Mouse (Mus musculus) lung, adult 2 months (tissue): ENCODE measurements around the gene Ceacam16. TPM values are rescaled to one million over a fixed set of nuclear protein-coding genes. Genes with fewer than 3 reads are reported as not detected.

Experiments
- DNase-seq: peaks from one replicate; pipeline ENCODE4 v3.0.0; 2022
- H3K4me1 ChIP-seq: fragments of 200-500 bp; 2 replicates; pipeline ENCODE4 v1.6.1; 2011; ENCODE audit warnings: low read length; ENCODE audit not compliant: control insufficient read depth, insufficient read depth
- H3K4me3 ChIP-seq: fragments of 200-500 bp; replicated peaks from 2 replicates; pipeline ENCODE3; 2011; ENCODE audit warnings: low read depth, mild to moderate bottlenecking, control low read depth, low read length; ENCODE audit errors: extremely low read depth
- CTCF ChIP-seq: fragments of 200-500 bp; IDR thresholded peaks from 2 replicates; pipeline ENCODE4 v1.5.1; 2011; ENCODE audit warnings: mild to moderate bottlenecking, low read length, control low read depth; ENCODE audit not compliant: insufficient read depth
- POLR2A ChIP-seq: fragments of 200-500 bp; IDR thresholded peaks from 2 replicates; pipeline ENCODE4 v1.6.1; 2011; ENCODE audit warnings: low read depth, mild to moderate bottlenecking, control low read depth, low read length, borderline replicate concordance; ENCODE audit errors: extremely low read depth
- WGBS: fragments of 180-500 bp; shearing (Covaris S2); methylation state at CpG from one replicate; pipeline ENCODE4 v1.1.7; 2018; 5-methylcytosine and 5-hydroxymethylcytosine counted together
- polyA plus RNA-seq: library from polyadenylated mRNA; depleted of rRNA; stranded (reverse); fragments of >200 nt; gene quantifications from 2 replicates; pipeline ENCODE4 v1.2.3, GENCODE M21; 2012

Gene Ceacam16
- polyA plus RNA-seq, 1 experiment = 0.90 TPM

DNA sequence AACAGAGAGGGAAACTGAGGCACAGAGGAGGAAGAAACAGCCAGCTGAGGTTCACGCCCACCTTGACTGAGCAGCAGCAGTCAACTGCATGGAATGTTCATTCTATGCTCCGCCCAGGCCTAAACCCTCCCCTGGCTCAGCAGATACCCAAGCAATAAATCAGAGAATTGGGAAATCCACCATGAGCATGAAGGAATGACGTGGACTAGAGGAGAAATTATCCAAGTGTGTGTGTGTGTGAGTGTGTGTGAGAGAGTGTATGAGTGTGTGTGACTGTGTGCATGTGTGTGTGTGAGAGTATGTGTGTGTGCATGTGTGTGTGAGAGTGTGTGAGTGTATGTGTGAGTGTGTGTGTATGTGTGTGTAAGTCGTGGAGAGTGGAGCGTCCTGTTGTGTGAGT is 42.7 kb downstream of the Ceacam16 start:
- H3K4me3 ChIP-seq = no peak overlapping the region
- peaks cover 17% of the 10 kb centered on the region for H3K4me1 ChIP-seq
- DNase-seq = no peak
- TF ChIP-seq POLR2A (no peak), CTCF (no peak)
- WGBS = 50% methylated on average over 5 of the region's 5 CpGs

DNA sequence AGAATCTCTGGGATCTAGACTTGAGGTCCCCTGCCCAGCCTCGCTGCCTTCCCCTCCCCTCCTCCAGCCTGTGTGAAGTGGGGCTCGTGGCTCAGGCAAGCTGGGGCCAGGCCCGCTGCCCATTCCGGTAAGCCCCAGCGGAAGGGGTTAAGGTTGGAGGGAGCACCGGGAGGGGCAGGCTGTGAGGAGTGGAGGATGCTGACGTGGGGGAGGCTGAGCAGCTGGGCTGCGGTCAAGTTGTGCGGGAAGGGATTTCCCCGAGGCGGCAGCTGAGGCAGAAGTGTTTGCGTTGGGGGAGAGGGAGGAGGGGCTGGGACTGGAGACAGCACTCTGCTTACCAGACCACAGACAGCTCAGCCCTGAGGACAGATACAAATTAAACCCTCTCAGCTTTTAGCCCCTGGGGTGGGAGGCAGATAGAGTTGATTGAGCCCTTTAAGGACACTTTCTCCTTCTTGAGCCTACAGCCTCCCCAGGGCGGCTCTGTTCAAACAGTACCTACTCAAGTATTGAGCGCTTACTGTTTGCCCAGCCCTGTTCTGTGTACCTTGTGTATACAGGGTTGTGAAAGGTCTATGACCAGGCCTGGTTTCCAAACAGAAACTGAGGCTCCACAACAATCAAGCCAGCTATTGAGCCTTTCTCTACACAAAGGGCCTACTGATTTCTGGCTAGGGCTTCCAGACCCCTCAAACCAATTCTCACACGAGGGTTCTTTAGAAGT is 43.6 kb downstream of the Ceacam16 start:
- TF ChIP-seq CTCF (no peak), POLR2A (peak; percentile 3; the same call in 1 of the 2 replicates)
- 16% methylated on average over 15 of the region's 15 CpGs for WGBS
- peaks cover 10% of the 10 kb centered on the region for H3K4me1 ChIP-seq
- H3K4me3 ChIP-seq = peak overlapping the region; percentile 69
- peak; percentile 84 for DNase-seq

DNA sequence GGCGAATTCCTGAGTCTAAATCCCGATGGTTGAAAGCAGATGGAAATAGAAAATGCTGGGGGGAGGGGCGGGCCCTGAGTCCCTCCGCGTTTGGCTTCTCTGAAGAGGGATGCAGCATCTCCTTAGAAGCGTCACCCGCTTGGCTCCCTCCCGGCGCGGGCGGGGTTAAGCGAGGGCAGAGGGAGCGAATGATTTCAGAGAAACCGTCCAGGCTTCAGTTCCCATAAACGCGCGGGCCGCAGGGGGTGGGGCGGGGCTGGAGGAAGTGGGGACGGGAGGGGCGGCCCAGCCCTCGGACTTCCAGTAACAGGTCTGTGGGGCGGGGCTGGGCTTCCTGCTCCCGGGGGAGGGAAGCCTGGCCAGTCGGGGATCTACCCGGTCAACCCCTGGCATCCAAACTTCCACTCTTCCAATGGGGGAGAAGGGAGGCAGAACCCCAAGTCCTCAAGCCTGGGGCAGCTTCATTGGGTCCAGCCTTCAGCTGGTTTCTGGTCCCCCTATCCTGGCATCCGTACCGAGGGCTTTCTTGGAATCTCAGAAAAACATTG is 44.8 kb downstream of the Ceacam16 start:
- WGBS = 1% methylated on average over 28 of the region's 28 CpGs
- peak; percentile 85 for DNase-seq
- peaks cover 10% of the 10 kb centered on the region for H3K4me1 ChIP-seq
- TF ChIP-seq CTCF (no peak), POLR2A (peak; percentile 81; the same call in 1 of the 2 replicates)
- H3K4me3 ChIP-seq = peak overlapping the region; percentile 69

DNA sequence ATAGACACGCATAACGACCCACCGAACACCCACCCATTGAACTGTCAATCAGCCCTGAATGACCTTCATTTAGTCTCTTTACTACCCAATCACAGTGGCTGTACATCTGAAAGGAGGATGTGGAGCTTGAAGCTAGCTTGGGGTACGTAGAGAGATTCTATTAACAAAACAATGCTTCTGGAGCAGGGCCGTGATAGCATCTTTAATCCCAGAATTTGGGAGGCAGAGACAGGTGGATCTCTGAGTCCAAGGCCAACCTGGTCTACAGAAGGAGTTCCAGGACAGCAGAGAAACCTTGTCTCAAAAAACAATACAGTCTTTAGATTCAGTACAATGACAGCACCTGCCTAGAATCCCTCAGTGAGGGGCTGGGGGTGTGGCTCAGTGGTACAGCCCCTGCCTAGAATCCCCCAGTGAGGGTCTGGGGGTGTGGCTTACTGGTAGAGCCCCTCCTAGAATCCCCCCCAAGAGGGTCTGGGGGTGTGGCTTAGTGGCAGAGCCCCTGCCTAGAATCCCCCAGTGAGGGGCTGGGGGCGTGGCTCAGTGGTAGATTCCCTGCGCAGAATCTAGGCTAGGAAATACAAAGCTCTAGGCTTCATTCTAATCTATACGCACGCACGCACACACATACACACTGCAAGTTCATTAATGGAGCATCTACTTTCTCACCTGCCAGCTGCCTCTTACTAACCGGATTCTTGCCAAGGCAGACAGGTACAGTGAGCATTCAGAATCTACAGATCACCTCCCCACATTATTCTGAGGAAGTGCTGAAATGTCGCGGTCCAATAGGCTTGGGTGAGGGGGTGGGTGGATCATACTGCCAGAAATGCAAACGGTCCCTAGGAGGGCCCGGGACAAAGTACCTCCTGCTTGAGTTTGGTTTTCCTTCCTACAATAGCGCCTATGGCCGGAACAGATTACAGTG is 45.5 kb downstream of the Ceacam16 start:
- TF ChIP-seq CTCF (no peak), POLR2A (no peak)
- H3K4me1 ChIP-seq = peaks cover 10% of the 10 kb centered on the region
- no peak for DNase-seq
- peak overlapping the region; percentile 49 for H3K4me3 ChIP-seq
- 40% methylated on average over 17 of the region's 17 CpGs for WGBS

DNA sequence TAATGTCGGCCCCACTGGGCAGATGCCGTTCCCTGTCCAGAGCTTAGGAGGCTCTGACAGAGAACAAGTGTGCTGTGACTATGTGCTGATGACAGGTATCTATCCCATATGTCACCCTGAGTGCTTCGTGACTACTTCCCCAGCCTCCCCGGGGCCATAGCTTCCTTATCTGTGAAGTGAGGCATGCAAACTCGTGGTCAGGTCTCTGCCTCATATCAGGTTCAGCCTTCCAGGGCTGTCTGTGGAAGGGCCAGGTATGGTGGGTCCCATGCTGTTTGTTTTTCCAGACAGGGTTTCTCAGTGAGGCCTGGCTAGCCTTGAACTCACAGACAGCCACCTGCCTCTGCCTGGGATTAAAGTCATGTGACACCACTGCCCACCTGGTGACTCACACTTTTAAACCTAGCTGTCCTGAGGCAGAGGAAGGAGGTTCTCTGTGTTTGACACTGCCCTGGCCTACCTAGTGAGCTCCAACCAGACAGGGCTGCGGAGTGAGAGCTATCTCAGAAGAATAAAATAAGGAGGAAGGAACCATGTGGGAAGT is 47.4 kb downstream of the Ceacam16 start:
- 74% methylated on average over 6 of the region's 6 CpGs for WGBS
- DNase-seq = no peak
- no peak for TF ChIP-seq POLR2A
- no peak for TF ChIP-seq CTCF
- no peak overlapping the region for H3K4me3 ChIP-seq
- peaks cover 6% of the 10 kb centered on the region for H3K4me1 ChIP-seq

DNA sequence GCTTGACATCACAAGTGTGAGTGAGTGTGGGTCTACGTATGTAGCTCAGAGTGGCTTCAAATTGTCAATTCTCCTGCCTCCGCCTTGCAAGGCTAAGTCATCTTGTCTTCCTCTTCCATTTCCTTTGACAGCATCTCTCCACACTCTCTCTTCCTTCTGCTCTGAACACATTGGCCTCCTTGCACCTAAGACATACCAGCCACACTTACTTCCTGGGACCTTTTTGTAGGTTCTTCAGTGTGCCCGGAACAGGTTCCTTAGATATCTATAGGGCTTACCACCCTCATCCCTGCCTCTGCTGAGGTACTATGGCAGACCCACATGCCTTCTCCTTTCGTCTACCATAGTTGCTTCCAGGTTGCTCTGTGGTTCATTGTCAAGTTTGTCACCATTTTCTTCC is 47.9 kb downstream of the Ceacam16 start:
- no peak for DNase-seq
- WGBS = 94% methylated on average over 4 of the region's 4 CpGs
- Histone ChIP-seq H3K4me3 (no peak overlapping the region), H3K4me1 (peaks cover 6% of the 10 kb centered on the region)
- TF ChIP-seq CTCF (no peak), POLR2A (no peak)

DNA sequence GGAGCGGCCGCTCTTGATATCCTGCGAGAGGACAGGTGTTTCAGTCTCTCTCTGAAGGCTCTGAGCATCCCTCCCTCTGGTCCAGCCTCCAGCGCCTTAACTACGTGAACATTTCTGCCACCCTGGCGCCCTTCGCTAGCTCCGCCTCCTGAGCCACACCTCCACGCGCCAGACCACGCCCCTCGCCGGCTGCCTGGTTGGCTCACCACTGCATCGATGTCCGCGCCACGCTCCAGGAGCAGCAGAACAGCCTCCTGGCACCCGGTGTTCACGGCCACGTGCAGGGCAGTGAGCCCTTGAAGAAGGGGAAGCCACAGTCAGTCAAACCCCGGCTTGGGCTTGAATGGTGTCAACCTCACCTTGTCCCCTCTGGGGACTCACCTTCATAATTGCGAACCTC is 50.0 kb downstream of the Ceacam16 start:
- peaks cover 3% of the 10 kb centered on the region; the same call in 1 of the 2 replicates for H3K4me1 ChIP-seq
- WGBS = 42% methylated on average over 22 of the region's 22 CpGs
- H3K4me3 ChIP-seq = no peak overlapping the region
- no peak for TF ChIP-seq POLR2A
- TF ChIP-seq CTCF = no peak
- peak; percentile 74 for DNase-seq

DNA sequence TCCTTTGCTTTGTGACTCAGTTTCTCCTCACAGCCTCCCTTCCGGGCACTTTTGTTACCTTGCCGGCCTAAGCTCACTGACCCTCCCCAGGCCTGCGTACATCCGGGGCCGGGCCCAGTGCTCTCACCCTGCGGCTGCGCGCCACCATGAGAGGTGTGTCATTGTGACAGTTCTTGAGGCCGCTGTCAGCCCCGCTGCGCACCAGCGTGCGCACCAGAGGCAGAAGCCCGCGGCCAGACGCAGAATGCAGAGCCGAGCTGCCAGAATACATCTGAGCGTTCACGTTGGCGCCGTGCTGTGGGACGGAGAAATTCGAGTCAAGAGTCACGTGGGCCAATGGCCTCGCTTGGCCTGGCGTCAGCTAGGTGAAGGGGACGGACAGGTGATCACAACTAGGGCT is 51.7 kb downstream of the Ceacam16 start:
- H3K4me3 ChIP-seq = no peak overlapping the region
- WGBS = 51% methylated on average over 27 of the region's 27 CpGs

DNA sequence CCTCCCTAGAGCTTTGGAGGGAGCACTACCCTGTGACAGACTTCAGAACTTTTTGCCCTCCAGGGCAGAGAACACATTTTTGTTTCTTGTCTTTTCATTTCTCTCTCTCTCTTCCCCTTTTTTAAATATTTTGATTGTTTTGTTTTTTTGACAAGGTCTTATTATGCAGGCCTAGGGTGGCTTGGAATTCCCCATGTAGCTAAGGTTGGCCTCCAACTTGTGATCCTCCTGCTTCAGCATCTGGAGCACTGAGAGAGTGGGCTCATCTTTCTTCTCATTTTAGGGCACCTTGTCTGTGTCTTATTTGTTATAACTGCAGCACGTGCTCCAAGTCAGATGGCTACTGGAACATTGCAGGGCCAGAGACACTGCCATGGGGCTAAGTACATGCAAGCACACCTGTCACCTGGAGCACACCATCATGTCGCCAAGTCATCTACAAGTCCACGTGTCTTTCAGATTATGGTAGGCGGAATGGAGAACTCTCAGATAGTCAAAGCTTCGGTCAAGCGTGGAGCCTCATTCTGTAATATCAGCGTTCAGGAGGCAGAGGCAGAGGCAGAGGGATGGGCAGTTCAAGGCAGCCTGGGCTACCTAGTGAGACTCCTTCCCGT is 54.6 kb downstream of the Ceacam16 start:
- no peaks in the 10 kb centered on the region for H3K4me1 ChIP-seq
- H3K4me3 ChIP-seq = no peak overlapping the region
- DNase-seq = no peak
- 85% methylated on average over 8 of the region's 8 CpGs for WGBS
- TF ChIP-seq POLR2A (no peak), CTCF (no peak)

More for the DNA sequence above, 51.7 kb downstream of the Ceacam16 start:
- DNase-seq = no peak
- no peaks in the 10 kb centered on the region for H3K4me1 ChIP-seq
- TF ChIP-seq CTCF = no peak
- TF ChIP-seq POLR2A = no peak
